Mouse (Mus musculus) embryonic facial prominence, embryonic 14.5 days (tissue): ENCODE measurements at regions not wholly inside any gene's neighbourhood (a gene's known extent, or its start where the extent isn't known, plus 50 kb on each side); places are given as distances from the start of the nearest gene placed in this dataset.

Experiments used
- ATAC-seq: fragments of 200-750 bp; cut with Nextera tagmentation; 2 replicates; pipeline ENCODE4 v1.8.0; 2017; ENCODE audit warnings: low read depth, moderate number of reproducible peaks, moderate TSS enrichment
- DNase-seq: peaks from one replicate; pipeline ENCODE4 v3.0.0-alpha.2; 2015; ENCODE audit warnings: low spot score
- H3K27ac ChIP-seq: fragments of 300-500 bp; sonication (generic); replicated peaks from 2 replicates; pipeline ENCODE4 v1.5.1; 2014; ENCODE audit warnings: low read depth, mild to moderate bottlenecking, low read length, moderate library complexity
- H3K27me3 ChIP-seq: fragments of 300-500 bp; sonication (generic); replicated peaks from 2 replicates; pipeline ENCODE4 v1.6.1; 2014; ENCODE audit warnings: low read length; ENCODE audit not compliant: control insufficient read depth, insufficient read depth
- H3K36me3 ChIP-seq: fragments of 300-500 bp; sonication (generic); 2 replicates; pipeline ENCODE4 v1.6.1; 2014; ENCODE audit warnings: low read length, mixed read lengths; ENCODE audit not compliant: control insufficient read depth, insufficient read depth
- H3K4me1 ChIP-seq: fragments of 300-500 bp; sonication (generic); 2 replicates; pipeline ENCODE4 v1.6.1; 2014; ENCODE audit warnings: antibody characterized with exemption, low read length; ENCODE audit not compliant: control insufficient read depth, insufficient read depth
- H3K4me2 ChIP-seq: fragments of 300-500 bp; sonication (generic); 2 replicates; pipeline ENCODE4 v1.6.1; 2014; ENCODE audit warnings: low read depth, mild to moderate bottlenecking, low read length, moderate library complexity, mixed read lengths
- H3K4me3 ChIP-seq: fragments of 300-500 bp; sonication (generic); 2 replicates; pipeline ENCODE4 v1.5.1; 2014; ENCODE audit warnings: low read depth, mild to moderate bottlenecking, low read length
- H3K9ac ChIP-seq: fragments of 300-500 bp; sonication (generic); 2 replicates; pipeline ENCODE4 v1.6.1; 2014; ENCODE audit warnings: low read depth, mild to moderate bottlenecking, low read length, moderate library complexity, mixed read lengths
- H3K9me3 ChIP-seq: fragments of 300-500 bp; sonication (generic); 2 replicates; pipeline ENCODE4 v1.6.1; 2016; ENCODE audit warnings: low read length; ENCODE audit not compliant: control insufficient read depth
- WGBS: fragments of 180-500 bp; shearing (Covaris S2); extraction: QIAGEN DNeasy Blood & Tissue Kit; methylation state at CpG from one replicate; pipeline ENCODE4 v1.1.7; 2014; 5-methylcytosine and 5-hydroxymethylcytosine counted together

- 87% methylated on average over 11 of the region's 11 CpGs for WGBS
- H3K9ac ChIP-seq, result no peak overlapping the region
- no peak overlapping the region for H3K27ac ChIP-seq
- H3K27me3 ChIP-seq, result no peaks in the 10 kb centered on the region
- H3K4me3 ChIP-seq, result no peak overlapping the region
- H3K9me3 ChIP-seq, result no peaks in the 10 kb centered on the region
- no peaks in the 10 kb centered on the region for H3K36me3 ChIP-seq
- ATAC-seq, result no peak
- no peak for DNase-seq
- H3K4me1 ChIP-seq, result no peaks in the 10 kb centered on the region
- H3K4me2 ChIP-seq, result no peak overlapping the region
Measured at GRCm38 (mm10) chr2:11416122-11416521, 137.8 kb downstream of the Pfkfb3 start.

DNA sequence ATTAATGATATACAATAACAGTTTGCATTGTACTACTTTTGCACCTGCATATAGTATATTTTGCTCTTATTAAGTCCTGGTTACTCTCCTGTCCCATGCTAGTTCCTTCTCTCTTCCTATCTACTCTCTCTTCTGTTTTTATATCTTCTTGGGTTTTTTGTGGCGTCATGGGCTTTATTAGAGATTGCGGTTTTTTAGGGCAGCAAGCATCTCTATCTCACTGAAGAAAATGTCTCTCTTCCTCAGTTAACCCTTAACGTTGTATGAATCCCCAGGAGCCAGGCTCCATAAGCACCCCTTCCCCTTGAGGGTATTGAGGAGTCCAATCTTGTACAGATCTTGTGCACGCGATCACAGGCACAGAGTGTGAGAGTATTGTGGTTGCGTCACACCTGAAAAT, 141.4 kb downstream of the Pfkfb3 start:
- H3K27me3 ChIP-seq, result no peaks in the 10 kb centered on the region
- H3K9me3 ChIP-seq, result no peaks in the 10 kb centered on the region
- H3K4me2 ChIP-seq, result no peak overlapping the region
- no peak for DNase-seq
- H3K4me3 ChIP-seq, result no peak overlapping the region
- no peak overlapping the region for H3K27ac ChIP-seq
- ATAC-seq, result no peak
- H3K4me1 ChIP-seq, result no peaks in the 10 kb centered on the region
- H3K9ac ChIP-seq, result no peak overlapping the region
- no peaks in the 10 kb centered on the region for H3K36me3 ChIP-seq
- WGBS, result 89% methylated on average over 6 of the region's 6 CpGs

DNA sequence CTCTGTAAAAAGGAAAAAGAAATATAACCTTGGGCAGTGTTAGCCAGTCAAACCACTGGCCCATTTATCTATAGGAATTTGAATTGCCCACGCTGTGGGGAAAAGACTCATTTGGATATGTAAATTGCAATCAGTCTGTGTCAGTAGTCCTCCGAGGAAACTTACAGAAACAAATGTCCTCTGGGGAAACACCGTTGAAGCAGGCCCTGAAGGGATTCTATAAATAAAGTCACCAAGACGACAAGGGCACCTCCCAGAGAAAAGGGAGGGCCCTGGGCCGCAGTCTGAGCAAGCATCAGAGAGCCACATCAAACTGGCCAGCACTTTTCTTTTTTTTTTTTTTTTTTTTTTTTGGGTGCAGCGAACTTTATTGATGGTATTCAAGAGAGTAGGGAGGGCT, 145.4 kb downstream of the Pfkfb3 start:
- Histone ChIP-seq H3K9ac (no peak overlapping the region), H3K36me3 (no peaks in the 10 kb centered on the region), H3K9me3 (no peaks in the 10 kb centered on the region), H3K4me3 (no peak overlapping the region), H3K27ac (no peak overlapping the region), H3K4me2 (no peak overlapping the region), H3K27me3 (no peaks in the 10 kb centered on the region), H3K4me1 (no peaks in the 10 kb centered on the region)
- 73% methylated on average over 5 of the region's 6 CpGs for WGBS
- no peak for ATAC-seq
- no peak for DNase-seq

DNA sequence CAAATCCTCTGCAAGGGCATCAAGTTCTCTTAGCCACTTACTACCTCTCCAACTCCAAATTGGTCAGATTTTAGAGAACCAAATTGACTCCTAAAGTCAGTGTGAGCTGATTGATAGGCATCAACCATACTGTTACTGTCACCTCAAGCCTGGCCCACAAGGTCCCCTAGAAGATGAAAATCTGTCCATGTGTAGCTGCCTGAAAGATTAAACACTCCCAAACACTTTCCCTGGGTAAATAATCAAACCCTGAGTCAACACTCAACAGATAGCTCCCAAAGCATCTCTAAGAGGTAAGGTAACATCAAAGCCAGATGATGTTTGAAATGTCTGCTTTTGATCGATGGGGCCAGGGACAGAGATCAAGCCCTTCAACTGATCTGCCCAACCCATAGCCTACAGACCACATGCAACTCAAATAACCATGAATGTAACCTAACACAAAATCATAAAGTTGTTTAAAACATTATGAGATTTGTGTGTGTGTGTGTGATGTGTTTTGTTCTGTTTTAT, 147.7 kb downstream of the Pfkfb3 start:
- Histone ChIP-seq H3K36me3 (no peaks in the 10 kb centered on the region), H3K9ac (no peak overlapping the region), H3K4me1 (no peaks in the 10 kb centered on the region), H3K27me3 (no peaks in the 10 kb centered on the region), H3K4me2 (no peak overlapping the region), H3K4me3 (no peak overlapping the region), H3K27ac (no peak overlapping the region), H3K9me3 (no peaks in the 10 kb centered on the region)
- 79% methylated on average over 1 of the region's 1 CpGs for WGBS
- DNase-seq (no peak), ATAC-seq (no peak)

DNA sequence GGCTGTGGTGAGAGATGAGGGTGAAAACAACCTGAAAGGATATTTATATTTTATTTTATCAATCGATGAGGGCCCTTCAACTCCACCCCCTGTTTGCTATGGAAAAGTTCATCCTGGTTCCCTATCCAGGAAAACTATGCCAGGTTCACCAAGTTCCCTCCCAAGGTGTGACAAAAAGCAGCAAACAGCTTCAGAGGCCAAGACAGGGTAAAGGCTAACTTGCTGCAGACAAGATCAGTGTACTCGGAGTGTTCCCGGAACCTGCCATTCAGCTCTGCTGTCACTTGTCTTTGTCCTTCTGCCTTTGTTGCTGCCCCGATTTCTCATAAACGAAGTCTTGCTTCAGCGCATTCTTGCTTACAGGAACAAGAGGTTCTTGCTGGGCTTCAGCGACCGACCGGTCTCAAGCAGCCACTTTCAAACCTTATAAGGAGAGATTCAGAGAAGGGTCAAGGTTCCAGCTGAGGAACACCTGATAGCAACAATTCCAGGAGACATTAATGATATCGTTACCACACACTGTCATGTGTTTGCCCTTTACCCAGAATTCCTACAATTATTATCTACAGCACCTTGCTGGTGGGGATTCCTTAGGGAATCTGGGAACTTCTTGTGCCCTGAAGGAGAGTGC, 151.5 kb downstream of the Pfkfb3 start:
- Histone ChIP-seq H3K36me3 (no peaks in the 10 kb centered on the region), H3K4me1 (no peaks in the 10 kb centered on the region), H3K9me3 (no peaks in the 10 kb centered on the region), H3K4me2 (no peak overlapping the region), H3K9ac (no peak overlapping the region), H3K27ac (no peak overlapping the region), H3K27me3 (no peaks in the 10 kb centered on the region), H3K4me3 (no peak overlapping the region)
- ATAC-seq, result no peak
- no peak for DNase-seq
- 76% methylated on average over 10 of the region's 10 CpGs for WGBS

DNA sequence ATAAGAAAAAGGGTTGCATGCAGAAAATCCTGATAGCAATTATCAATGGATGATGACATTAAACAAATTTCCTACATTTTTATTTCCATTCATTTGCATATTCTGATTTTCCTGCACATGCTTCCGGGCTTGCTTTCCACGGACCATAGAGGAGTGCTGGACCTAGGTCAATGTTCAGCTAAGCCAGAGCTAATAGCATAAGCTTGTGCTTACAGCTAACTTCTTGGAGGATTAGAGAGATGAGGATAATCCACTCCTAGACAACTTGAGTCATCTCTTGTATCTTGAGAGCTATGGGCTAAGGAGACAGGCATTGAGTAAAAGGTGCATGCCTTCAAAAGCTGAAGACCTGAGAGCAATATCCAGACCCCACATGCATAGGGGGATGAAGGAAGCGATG, 154.5 kb downstream of the Pfkfb3 start:
- no peaks in the 10 kb centered on the region for H3K4me1 ChIP-seq
- ATAC-seq (no peak), DNase-seq (no peak)
- no peak overlapping the region for H3K27ac ChIP-seq
- H3K27me3 ChIP-seq, result no peaks in the 10 kb centered on the region
- no peak overlapping the region for H3K9ac ChIP-seq
- WGBS, result 88% methylated on average over 3 of the region's 3 CpGs
- no peaks in the 10 kb centered on the region for H3K36me3 ChIP-seq
- H3K4me3 ChIP-seq, result no peak overlapping the region
- H3K4me2 ChIP-seq, result no peak overlapping the region
- H3K9me3 ChIP-seq, result no peaks in the 10 kb centered on the region

- ATAC-seq (no peak), DNase-seq (no peak)
- Histone ChIP-seq H3K27me3 (no peaks in the 10 kb centered on the region), H3K4me1 (no peaks in the 10 kb centered on the region), H3K9me3 (no peaks in the 10 kb centered on the region), H3K27ac (no peak overlapping the region), H3K4me2 (no peak overlapping the region), H3K9ac (no peak overlapping the region), H3K36me3 (no peaks in the 10 kb centered on the region), H3K4me3 (no peak overlapping the region)
- WGBS, result 89% methylated on average over 6 of the region's 6 CpGs
Measured at GRCm38 (mm10) chr2:11398949-11399348, 154.9 kb downstream of the Pfkfb3 start.

GRCm38 (mm10) chr2:11398391-11398790, 155.5 kb downstream of the Pfkfb3 start:
- H3K4me1 ChIP-seq, result no peaks in the 10 kb centered on the region
- H3K9me3 ChIP-seq, result no peaks in the 10 kb centered on the region
- ATAC-seq, result no peak
- WGBS, result 79% methylated on average over 6 of the region's 6 CpGs
- H3K27me3 ChIP-seq, result no peaks in the 10 kb centered on the region
- H3K9ac ChIP-seq, result no peak overlapping the region
- H3K4me3 ChIP-seq, result no peak overlapping the region
- H3K36me3 ChIP-seq, result no peaks in the 10 kb centered on the region
- no peak for DNase-seq
- no peak overlapping the region for H3K27ac ChIP-seq
- H3K4me2 ChIP-seq, result no peak overlapping the region

DNA sequence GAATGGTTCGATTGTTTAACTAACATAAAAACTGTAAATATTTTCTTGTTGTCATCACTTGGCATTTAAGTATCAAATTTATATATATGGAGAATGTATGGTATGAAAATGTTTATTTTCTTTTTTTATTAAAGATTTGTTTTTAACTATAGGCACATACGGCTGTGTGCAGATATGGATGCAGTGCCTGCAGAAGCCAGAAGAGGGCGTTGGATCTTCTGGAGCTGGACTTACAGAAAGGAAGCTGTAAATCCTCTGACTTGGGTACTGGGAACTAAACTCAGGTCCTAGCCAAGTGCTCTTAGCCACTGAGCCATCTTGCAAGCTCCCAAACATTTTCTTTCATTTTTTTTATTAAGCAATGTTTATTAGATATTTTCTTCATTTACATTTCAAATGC, 157.0 kb downstream of the Pfkfb3 start:
- DNase-seq, result no peak
- no peaks in the 10 kb centered on the region for H3K4me1 ChIP-seq
- no peaks in the 10 kb centered on the region for H3K9me3 ChIP-seq
- ATAC-seq, result no peak
- no peak overlapping the region for H3K4me2 ChIP-seq
- no peaks in the 10 kb centered on the region for H3K36me3 ChIP-seq
- H3K27me3 ChIP-seq, result no peaks in the 10 kb centered on the region
- no peak overlapping the region for H3K4me3 ChIP-seq
- no peak overlapping the region for H3K9ac ChIP-seq
- WGBS, result 82% methylated on average over 3 of the region's 3 CpGs
- H3K27ac ChIP-seq, result no peak overlapping the region
